Mouse (Mus musculus): ENCODE results near the gene Telo2. TPM values are rescaled to one million over a fixed set of nuclear protein-coding genes. Genes with fewer than 3 reads are reported as not detected.

Gene Telo2
- polyA plus RNA-seq, 1 experiment from 2014 or later, result 47.5 TPM

DNA sequence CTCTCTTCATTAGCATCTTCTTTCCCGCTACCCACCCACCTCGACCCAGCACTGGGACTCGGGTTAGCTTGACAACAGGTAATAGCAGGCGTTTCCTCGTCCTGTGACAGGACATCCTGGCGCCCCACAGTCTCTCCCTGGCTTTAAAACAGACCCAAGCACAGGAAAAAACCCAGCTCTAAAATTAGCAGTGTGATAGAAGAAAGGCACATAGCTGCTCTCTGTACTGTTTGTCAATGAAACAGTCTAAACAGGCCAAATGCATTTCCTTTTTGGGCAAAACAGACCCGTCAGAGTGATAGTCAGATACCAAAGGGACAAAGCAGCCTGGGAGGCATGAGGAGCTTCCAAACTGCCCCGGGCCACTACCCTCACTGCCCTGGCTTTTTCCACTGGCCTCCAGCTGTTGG, 48.3 kb downstream of the Telo2 start:
- Histone ChIP-seq H3K4me3 (replicated peaks) (no peak overlapping the region), H3K9me3 (no peaks in the 10 kb centered on the region), H3K4me1 (no peaks in the 10 kb centered on the region), H3K36me3 (replicated peaks) (peaks cover 14% of the 10 kb centered on the region; the same call in 1 of the 2 replicates), H3K9ac (no peak overlapping the region), H3K27me3 (no peaks in the 10 kb centered on the region), H3K4me2 (no peak overlapping the region), H3K27ac (no peak overlapping the region)
- no peak for ATAC-seq (ENCODE audit: low FRiP score)
- WGBS, result 79% methylated on average over 8 of the region's 8 CpGs

DNA sequence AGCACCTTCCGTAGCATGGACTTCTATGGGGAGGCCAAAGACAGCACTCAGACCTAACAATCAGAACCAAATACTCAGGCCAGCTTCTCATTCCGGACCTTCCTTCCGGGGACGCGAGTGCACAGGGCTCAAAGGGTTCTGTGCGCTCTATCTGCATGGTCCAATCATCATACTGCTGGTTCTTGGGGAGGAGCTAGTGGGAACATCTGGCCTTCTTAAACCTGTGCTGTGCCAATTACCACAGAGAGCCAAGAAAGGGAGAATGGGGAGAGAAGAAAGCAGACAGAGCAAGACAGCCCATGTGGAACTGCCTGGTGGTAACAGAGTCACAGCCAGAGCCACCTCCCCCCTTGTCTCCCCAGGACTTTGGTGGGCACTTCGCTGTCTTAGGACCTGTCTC, 49.2 kb downstream of the Telo2 start:
- H3K9me3 ChIP-seq, result no peaks in the 10 kb centered on the region
- H3K36me3 ChIP-seq (replicated peaks), result peaks cover 22% of the 10 kb centered on the region
- H3K27ac ChIP-seq, result no peak overlapping the region
- WGBS, result 94% methylated on average over 7 of the region's 7 CpGs
- H3K9ac ChIP-seq, result no peak overlapping the region
- no peak for ATAC-seq (ENCODE audit: low FRiP score)
- no peaks in the 10 kb centered on the region for H3K27me3 ChIP-seq
- no peak overlapping the region for H3K4me3 ChIP-seq (replicated peaks)
- no peak overlapping the region; the same call in 1 of the 2 replicates for H3K4me2 ChIP-seq
- no peaks in the 10 kb centered on the region for H3K4me1 ChIP-seq

DNA sequence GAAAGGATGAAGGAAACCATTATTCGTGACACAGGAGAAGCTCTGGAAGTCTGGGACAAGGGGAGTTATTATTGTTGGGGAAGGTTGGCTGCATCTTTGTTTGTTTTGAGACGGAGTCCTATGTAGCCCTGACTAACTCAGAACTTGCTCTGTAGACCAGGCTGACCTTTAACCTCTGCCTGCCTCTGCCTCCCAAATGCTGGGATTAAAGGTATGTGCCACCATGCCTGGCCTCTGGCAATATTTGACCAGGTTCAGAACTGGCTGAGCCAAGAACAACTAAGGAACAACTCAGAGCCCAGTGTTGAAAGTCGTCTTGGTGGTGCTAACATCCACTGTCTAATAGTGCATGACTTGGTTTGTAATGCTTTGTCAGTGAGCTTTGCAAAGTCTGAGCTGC, 50.6 kb downstream of the Telo2 start:
- WGBS, result 93% methylated on average over 3 of the region's 3 CpGs
- Histone ChIP-seq H3K9ac (no peak overlapping the region), H3K4me3 (replicated peaks) (no peak overlapping the region), H3K9me3 (no peaks in the 10 kb centered on the region), H3K27me3 (no peaks in the 10 kb centered on the region), H3K4me2 (no peak overlapping the region), H3K4me1 (no peaks in the 10 kb centered on the region), H3K36me3 (replicated peaks) (peaks cover 25% of the 10 kb centered on the region), H3K27ac (no peak overlapping the region)
- ATAC-seq (ENCODE audit: low FRiP score), result no peak

DNA sequence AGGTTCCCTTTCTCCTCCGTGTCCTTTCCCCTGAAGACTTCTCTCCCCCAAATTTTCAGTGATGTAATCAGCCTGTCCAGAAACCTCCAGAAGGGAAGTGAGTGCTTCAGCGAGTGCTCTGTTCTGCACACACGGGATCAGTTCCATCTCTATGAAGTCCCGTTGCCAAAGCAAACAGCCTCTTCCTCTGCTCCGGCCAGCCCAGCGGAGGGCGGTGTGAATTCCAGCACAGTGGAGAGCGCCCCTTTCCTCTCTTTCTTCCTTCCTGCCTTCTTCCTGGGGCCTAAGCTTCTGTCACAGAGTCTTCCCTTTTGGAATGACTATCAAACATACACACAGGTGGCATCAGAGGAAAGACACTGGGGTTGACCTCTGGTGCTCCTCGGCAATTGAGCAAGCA, 51.4 kb downstream of the Telo2 start:
- Histone ChIP-seq H3K4me1 (no peaks in the 10 kb centered on the region), H3K27ac (no peak overlapping the region), H3K9ac (no peak overlapping the region), H3K27me3 (no peaks in the 10 kb centered on the region), H3K4me3 (replicated peaks) (no peak overlapping the region), H3K9me3 (no peaks in the 10 kb centered on the region), H3K36me3 (replicated peaks) (peaks cover 22% of the 10 kb centered on the region), H3K4me2 (no peak overlapping the region)
- ATAC-seq (ENCODE audit: low FRiP score), result no peak
- WGBS, result 81% methylated on average over 9 of the region's 9 CpGs

DNA sequence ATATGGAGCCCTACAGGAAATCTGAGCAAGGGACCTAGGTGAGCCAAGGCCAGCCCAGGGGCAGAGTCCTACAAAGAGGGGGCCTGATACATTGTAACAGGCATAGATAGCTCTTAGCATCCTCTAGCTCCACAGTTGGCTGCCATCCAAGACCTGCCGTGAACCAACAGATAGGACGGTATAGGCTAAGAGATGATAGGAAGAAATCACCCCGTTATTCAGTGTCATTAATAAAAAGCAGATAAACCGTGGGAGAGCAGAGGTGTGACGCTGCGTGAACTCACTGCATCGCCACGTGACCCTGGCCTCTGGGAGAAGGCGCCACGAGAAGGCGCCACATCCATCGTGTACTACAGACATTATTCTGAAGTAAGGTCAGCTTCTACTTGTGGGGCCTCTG, 51.9 kb downstream of the Telo2 start:
- Histone ChIP-seq H3K36me3 (replicated peaks) (peaks cover 25% of the 10 kb centered on the region), H3K4me2 (no peak overlapping the region)
- WGBS, result 90% methylated on average over 12 of the region's 12 CpGs

DNA sequence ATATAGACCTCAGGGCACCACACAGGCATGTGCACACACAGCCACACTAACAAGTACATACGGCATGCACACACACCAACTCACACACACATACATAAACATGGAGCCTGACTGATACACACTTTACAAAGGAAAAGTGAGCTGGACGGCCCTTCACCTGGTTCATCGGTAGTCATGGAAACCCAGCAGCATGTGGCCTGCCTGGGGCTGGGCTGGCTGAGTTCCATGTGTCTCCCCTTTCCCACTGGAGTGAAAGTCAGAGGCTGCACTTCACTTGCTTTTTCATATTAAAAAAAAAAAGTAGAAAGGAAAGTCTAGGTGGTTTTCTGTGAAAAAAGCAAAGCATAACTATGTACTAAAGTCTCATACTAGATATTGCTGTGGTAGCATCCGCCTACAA, 52.5 kb downstream of the Telo2 start:
- H3K36me3 ChIP-seq (replicated peaks), result peaks cover 27% of the 10 kb centered on the region

More for the DNA sequence above, 51.9 kb downstream of the Telo2 start:
- Histone ChIP-seq H3K27me3 (no peaks in the 10 kb centered on the region), H3K9me3 (no peaks in the 10 kb centered on the region), H3K4me3 (replicated peaks) (no peak overlapping the region), H3K27ac (no peak overlapping the region), H3K9ac (no peak overlapping the region), H3K4me1 (no peaks in the 10 kb centered on the region)
- no peak for ATAC-seq (ENCODE audit: low FRiP score)

DNA sequence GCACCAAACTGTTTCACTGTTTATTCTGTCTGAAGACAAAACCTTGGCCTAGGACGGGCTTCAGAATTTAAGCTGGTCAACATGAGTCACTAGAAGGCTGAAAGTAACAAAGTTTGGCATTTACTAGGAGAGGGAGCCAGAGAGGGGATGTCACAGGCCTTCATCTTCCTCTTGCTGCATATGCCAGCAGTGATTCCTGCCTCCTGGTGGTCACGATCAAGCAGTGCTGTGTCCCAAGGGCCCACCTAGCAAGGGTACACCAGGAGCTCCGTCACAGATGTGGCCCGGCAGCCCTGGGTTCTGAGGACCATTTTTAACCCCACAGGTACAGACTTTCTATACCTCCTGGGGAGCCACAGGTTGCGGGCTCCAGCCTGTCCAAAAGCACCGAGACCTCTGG, 58.7 kb downstream of the Telo2 start:
- WGBS, result 90% methylated on average over 6 of the region's 6 CpGs

More for the DNA sequence above, 52.5 kb downstream of the Telo2 start:
- H3K27ac ChIP-seq, result no peak overlapping the region
- no peak overlapping the region for H3K4me3 ChIP-seq (replicated peaks)
- H3K27me3 ChIP-seq, result no peaks in the 10 kb centered on the region
- no peak overlapping the region for H3K9ac ChIP-seq
- H3K4me2 ChIP-seq, result no peak overlapping the region
- no peaks in the 10 kb centered on the region for H3K9me3 ChIP-seq
- 86% methylated on average over 4 of the region's 4 CpGs for WGBS
- no peak for ATAC-seq (ENCODE audit: low FRiP score)
- no peaks in the 10 kb centered on the region for H3K4me1 ChIP-seq

DNA sequence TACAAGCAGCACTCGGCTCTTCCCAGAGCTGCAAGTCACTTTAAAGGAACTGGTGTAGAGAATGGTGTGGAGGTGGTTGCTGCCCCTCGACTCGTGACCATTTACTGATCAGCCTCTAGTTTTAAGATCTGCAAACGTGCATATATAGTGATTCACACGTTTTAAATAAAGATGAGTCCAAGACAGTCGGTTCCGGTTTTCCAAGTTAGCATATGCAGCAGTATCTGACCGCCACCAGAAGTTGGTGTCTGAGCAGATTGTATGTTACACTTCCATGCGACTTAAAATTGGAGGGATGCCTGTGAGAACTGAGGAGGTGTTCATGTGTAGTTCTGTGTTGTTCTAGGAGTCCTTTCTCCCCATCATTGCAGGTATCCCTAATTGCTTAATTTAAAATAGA, 62.5 kb downstream of the Telo2 start:
- ATAC-seq (ENCODE audit: low FRiP score), result no peak
- no peak overlapping the region for H3K4me3 ChIP-seq (replicated peaks)
- H3K27me3 ChIP-seq, result no peaks in the 10 kb centered on the region
- H3K4me2 ChIP-seq, result no peak overlapping the region
- WGBS, result 84% methylated on average over 9 of the region's 9 CpGs
- H3K27ac ChIP-seq, result no peak overlapping the region
- no peaks in the 10 kb centered on the region for H3K4me1 ChIP-seq
- no peaks in the 10 kb centered on the region for H3K9me3 ChIP-seq
- H3K9ac ChIP-seq, result no peak overlapping the region
- H3K36me3 ChIP-seq (replicated peaks), result peaks cover 51% of the 10 kb centered on the region

More for the DNA sequence above, 58.7 kb downstream of the Telo2 start:
- Histone ChIP-seq H3K9me3 (no peaks in the 10 kb centered on the region), H3K9ac (no peak overlapping the region), H3K27ac (no peak overlapping the region), H3K4me3 (replicated peaks) (no peak overlapping the region), H3K27me3 (no peaks in the 10 kb centered on the region), H3K36me3 (replicated peaks) (peaks cover 49% of the 10 kb centered on the region), H3K4me2 (no peak overlapping the region), H3K4me1 (no peaks in the 10 kb centered on the region)
- ATAC-seq (ENCODE audit: low FRiP score), result no peak

Other genes starting within 250 kb of the Telo2 start
- 0.20 TPM in 1 of 2 replicates, not detected in the other for gene Igfals, start 250.0 kb downstream of the Telo2 start, polyA plus RNA-seq (2016; fragmentation: Nextera tagmentation; extraction: Ambion mirVana)
- gene Nubp2, start 229.6 kb downstream of the Telo2 start, polyA plus RNA-seq (2016; fragmentation: Nextera tagmentation; extraction: Ambion mirVana), result 62.9 and 64.4 TPM in 2 replicates
- 47.3 and 50.7 TPM in 2 replicates for gene Spsb3, start 229.3 kb downstream of the Telo2 start, polyA plus RNA-seq (2016; fragmentation: Nextera tagmentation; extraction: Ambion mirVana)
- 42.7 and 44.6 TPM in 2 replicates for gene Eme2, start 220.9 kb downstream of the Telo2 start, polyA plus RNA-seq (2016; fragmentation: Nextera tagmentation; extraction: Ambion mirVana)
- 86.0 and 91.1 TPM in 2 replicates for gene Mrps34, start 220.9 kb downstream of the Telo2 start, polyA plus RNA-seq (2016; fragmentation: Nextera tagmentation; extraction: Ambion mirVana)
- 54.9 and 63.0 TPM in 2 replicates for gene Nme3, start 219.5 kb downstream of the Telo2 start, polyA plus RNA-seq (2016; fragmentation: Nextera tagmentation; extraction: Ambion mirVana)
- gene Mapk8ip3, start 179.0 kb downstream of the Telo2 start, polyA plus RNA-seq (2016; fragmentation: Nextera tagmentation; extraction: Ambion mirVana), result 76.5 and 78.2 TPM in 2 replicates
- gene Jpt2, start 155.3 kb downstream of the Telo2 start, polyA plus RNA-seq (2016; fragmentation: Nextera tagmentation; extraction: Ambion mirVana), result 304 and 312 TPM in 2 replicates
- 12.8 and 14.6 TPM in 2 replicates for gene Cramp1l, start 100.2 kb downstream of the Telo2 start, polyA plus RNA-seq (2016; fragmentation: Nextera tagmentation; extraction: Ambion mirVana)
- 28.1 and 31.8 TPM in 2 replicates for gene Ift140, start 99.9 kb downstream of the Telo2 start, polyA plus RNA-seq (2016; fragmentation: Nextera tagmentation; extraction: Ambion mirVana)
- gene Tmem204, start 32.4 kb downstream of the Telo2 start, polyA plus RNA-seq (2016; fragmentation: Nextera tagmentation; extraction: Ambion mirVana), result 8.2 and 9.1 TPM in 2 replicates
- gene Ptx4, start 4.8 kb upstream of the Telo2 start, polyA plus RNA-seq (2016; fragmentation: Nextera tagmentation; extraction: Ambion mirVana), result 0.18 TPM in 1 of 2 replicates, not detected in the other
- gene Clcn7, start 17.4 kb upstream of the Telo2 start, polyA plus RNA-seq (2016; fragmentation: Nextera tagmentation; extraction: Ambion mirVana), result 23.9 and 26.1 TPM in 2 replicates
- not detected in 2 replicates for gene Ccdc154, start 46.5 kb upstream of the Telo2 start, polyA plus RNA-seq (2016; fragmentation: Nextera tagmentation; extraction: Ambion mirVana)
- gene Gm38655, start 59.5 kb upstream of the Telo2 start, polyA plus RNA-seq (2016; fragmentation: Nextera tagmentation; extraction: Ambion mirVana), result not detected in 2 replicates
- 36.2 and 37.3 TPM in 2 replicates for gene BC003965, start 68.6 kb upstream of the Telo2 start, polyA plus RNA-seq (2016; fragmentation: Nextera tagmentation; extraction: Ambion mirVana)
- gene Unkl, start 72.4 kb upstream of the Telo2 start, polyA plus RNA-seq (2016; fragmentation: Nextera tagmentation; extraction: Ambion mirVana), result 10.0 and 11.3 TPM in 2 replicates
- gene Gnptg, start 124.2 kb upstream of the Telo2 start, polyA plus RNA-seq (2016; fragmentation: Nextera tagmentation; extraction: Ambion mirVana), result 60.1 and 64.4 TPM in 2 replicates
- 61.0 and 64.2 TPM in 2 replicates for gene Tsr3, start 124.2 kb upstream of the Telo2 start, polyA plus RNA-seq (2016; fragmentation: Nextera tagmentation; extraction: Ambion mirVana)
- gene Baiap3, start 140.4 kb upstream of the Telo2 start, polyA plus RNA-seq (2016; fragmentation: Nextera tagmentation; extraction: Ambion mirVana), result 2.9 and 3.8 TPM in 2 replicates
- 849 and 866 TPM in 2 replicates for gene Ube2i, start 158.7 kb upstream of the Telo2 start, polyA plus RNA-seq (2016; fragmentation: Nextera tagmentation; extraction: Ambion mirVana)
- not detected in 2 replicates for gene Prss34, start 182.4 kb upstream of the Telo2 start, polyA plus RNA-seq (2016; fragmentation: Nextera tagmentation; extraction: Ambion mirVana)
- not detected in 2 replicates for gene Prss28, start 192.7 kb upstream of the Telo2 start, polyA plus RNA-seq (2016; fragmentation: Nextera tagmentation; extraction: Ambion mirVana)
- gene Prss29, start 202.7 kb upstream of the Telo2 start, polyA plus RNA-seq (2016; fragmentation: Nextera tagmentation; extraction: Ambion mirVana), result not detected in 2 replicates
- not detected in 2 replicates for gene Tpsab1, start 229.6 kb upstream of the Telo2 start, polyA plus RNA-seq (2016; fragmentation: Nextera tagmentation; extraction: Ambion mirVana)

Data from forebrain, embryonic 12.5 days (tissue).